Mouse (Mus musculus) left cerebral cortex, postnatal 25 days (tissue): Measurements from ENCODE around the gene Tmem163. TPM values are rescaled to one million over a fixed set of nuclear protein-coding genes. Genes with fewer than 3 reads are reported as not detected.

Experiments
- DNase-seq, 2 experiments: peaks; one replicate each; pipeline ENCODE4 v3.0.0; 2022; ENCODE audit warnings: low spot score in 2 of 2, mixed read lengths in 1 of 2
- intact Hi-C: fragments of 180-260 bp; cut with DNase I; formaldehyde crosslinking; loops from one replicate; pipeline ENCODE4 v1.15.1; 2025
- total RNA-seq, 2 experiments: library from RNA; stranded (reverse); gene quantifications; 2 replicates each; pipeline ENCODE4 v1.2.3; 2021

Gene Tmem163
- total RNA-seq, 2 experiments from 2014 or later, result 25.7 to 25.9 TPM

DNA sequence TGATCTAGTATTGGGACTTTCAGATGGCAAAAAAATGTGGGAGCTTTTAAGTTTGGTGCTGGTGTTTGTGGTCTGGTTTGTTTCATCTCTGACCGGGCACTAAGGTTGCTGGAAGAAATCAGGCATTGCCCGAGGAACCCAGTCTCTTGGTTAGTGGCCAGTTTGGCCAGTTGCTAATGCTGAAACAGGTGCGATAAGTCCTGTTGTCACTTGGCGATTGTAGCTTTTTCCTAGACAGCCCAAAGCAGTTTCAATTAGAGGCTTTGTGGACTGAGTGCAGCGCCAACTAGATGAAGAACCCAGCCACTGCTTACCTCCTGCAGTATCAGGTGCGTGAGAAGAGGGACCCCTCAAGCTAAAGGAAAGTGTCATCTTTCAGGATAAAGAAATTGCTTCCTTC, 226.0 kb downstream of the Tmem163 start:
- no peak for DNase-seq
- intact Hi-C loops, result no loop called here

DNA sequence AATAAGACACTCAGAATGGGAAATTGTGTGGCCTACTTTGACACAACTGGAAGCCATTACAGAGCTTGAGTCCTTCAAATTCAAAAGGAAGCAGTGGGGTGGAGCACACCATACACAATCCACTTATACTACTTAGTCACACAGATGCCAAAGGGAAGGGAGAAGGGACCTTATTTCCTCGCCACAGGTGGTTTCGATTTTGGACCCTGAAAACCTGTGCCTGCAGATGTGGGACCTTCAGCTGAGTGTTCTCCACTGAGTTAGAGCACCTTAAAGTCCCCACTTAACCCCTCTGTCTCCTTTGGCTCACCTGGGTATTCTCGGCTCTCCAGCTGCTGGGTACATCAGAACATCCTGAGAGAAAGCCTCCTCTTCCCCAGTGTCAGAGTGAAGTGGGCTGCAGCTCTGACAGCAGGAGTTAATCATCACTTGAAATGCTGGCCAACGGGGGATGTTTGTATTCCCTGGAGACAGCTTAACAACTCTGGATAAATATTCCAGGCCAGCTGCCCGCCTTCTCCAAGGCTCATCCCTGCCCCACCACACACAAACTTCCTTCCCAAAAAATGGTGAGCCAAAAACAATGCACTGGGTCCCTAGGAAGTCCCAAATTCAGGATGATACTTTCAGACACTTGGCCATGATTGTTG, 234.4 kb downstream of the Tmem163 start:
- DNase-seq, result no peak

DNA sequence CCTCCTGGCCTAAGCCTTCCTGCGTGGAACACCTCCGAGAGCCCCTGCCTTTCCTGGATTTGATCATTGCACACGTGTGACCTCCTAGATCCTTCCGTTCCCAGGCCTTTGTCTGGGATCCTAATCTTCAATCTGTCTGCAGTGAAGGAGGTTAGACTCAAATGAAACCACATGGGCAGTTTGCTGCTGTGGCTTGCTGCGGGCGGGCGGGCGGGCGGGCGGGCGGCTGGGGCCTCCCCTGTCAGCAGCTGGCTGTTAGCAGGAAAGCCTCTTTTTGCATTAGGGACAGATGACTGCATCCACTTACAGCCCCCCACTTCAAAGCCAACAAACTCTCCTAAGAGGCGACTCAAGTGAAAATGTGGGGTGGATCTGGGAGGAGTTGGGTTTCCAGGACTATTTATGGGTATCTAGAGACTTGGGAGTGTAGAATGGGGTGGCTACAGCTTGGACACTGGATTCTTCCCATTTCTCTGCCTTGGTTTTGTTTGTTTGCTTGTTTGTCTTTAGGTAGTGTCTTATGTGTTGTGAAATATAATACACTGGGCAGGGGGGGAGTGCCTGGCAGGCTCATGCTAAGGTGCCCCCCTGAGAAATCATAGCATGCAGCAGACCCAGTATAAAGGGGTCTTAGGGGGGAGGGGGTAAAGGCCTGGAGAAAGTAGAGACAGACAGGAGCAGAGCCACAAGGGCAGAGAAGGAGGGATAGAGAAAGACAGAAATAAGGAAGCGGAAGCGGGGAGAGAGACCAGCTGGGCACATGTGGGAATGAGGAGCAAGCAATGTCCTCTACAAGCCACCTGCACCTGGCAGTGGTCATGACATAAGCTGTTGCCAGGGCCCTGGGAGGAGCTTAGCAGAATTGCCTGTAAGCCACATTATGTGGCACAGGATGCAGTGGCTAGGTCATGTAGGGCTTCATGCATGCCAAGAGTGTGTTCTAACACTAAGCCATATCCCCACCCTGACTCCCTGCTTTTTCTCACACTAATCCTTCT, 236.2 kb downstream of the Tmem163 start:
- no peak for DNase-seq

More for the DNA sequence above, 234.4 kb downstream of the Tmem163 start:
- intact Hi-C loops, result no loop called here

DNA sequence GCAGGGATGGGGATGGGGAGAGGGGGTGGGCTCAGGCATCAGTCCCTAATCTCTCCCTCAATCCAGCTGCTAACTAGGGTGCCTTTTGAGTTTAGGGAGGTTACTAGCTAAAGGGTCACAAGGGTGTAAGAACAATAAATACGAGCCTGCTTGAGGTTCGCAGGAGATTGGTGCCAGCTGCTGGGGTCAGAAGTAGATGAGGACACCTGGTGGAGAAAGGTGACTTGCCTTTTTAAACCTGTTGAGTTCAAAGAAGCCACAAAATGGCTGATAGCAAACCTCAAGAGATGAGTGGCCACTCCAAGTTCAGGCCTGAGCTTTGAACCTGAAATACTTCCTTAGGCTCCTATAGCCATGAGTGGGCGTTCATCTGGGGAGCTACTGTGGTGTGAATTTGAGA, 237.6 kb downstream of the Tmem163 start:
- intact Hi-C loops, result no loop called here
- no peak for DNase-seq

More for the DNA sequence above, 236.2 kb downstream of the Tmem163 start:
- intact Hi-C loops, result no loop called here

DNA sequence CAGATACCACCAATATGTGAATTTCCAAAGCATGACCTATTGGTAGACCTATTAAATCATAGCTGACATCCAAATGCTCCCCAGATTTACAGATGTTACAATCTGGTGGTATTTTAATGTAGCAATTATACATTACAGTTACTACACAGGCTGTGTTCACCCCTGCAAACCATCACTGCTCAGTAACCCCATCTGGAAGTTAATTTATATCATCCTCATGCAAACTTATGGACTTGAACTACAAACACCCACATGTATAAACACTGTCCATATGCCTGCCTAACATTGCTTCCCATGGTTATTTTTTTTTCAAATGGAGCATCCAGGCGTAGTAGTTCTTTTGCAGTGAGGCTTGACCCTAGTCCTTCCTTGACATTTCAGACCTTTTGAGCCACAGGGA, 238.3 kb downstream of the Tmem163 start:
- intact Hi-C loops, result no loop called here
- peak in 1 of 2 experiments; percentile 33 for DNase-seq

DNA sequence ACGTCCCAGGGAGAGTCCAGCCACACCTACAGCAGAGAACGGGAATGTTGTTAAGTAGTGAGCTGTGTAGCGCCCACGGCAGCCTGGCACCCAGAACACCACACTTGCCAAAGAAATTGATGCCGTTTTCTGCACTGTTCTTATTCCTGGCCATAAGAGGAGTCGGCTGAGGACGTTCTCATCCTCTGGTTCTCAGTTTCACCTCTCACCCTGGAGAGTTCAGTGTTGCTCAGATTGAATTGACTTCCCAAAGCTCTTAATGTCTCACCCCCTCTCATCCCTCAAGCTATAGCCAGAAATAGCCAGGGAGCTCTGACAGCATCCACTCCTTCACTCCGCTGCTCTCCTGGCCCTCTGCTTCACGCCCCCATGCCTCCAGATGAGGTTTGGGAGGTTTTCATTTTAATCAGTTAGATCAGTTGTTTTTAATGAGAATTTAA, 239.9 kb downstream of the Tmem163 start:
- DNase-seq, result peak; percentile 38 to 84
- intact Hi-C loops, result no loop called here

DNA sequence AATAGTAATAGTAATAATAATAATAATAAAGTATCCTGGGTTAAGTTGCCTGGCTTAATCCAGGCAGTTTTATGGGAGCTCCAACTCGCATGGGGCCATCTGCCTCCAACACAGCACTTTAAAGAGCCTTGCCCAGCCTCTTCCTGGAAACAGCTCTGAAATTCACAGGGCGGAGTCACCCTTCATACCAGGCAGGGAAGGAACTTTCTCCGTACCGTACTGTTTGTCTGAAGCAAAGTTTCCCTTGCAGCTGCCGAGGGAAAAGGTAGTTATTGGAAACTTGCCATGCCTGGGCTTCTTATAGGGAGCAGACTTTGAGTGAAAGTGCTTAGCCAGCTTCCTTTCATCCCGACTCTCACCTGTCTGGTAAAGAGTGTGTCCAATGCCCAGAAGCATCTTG, 242.3 kb downstream of the Tmem163 start:
- intact Hi-C loops, result no loop called here
- DNase-seq, result no peak

Other genes starting within 250 kb of the Tmem163 start
- gene Acmsd, start 49.9 kb upstream of the Tmem163 start, total RNA-seq, result not detected
- 10 to 100 TPM; 61.3 to 68.8 TPM for gene Ccnt2, start 94.6 kb upstream of the Tmem163 start, total RNA-seq
- gene Map3k19, start 175.5 kb upstream of the Tmem163 start, total RNA-seq, result 1 to 10 TPM; 5.4 to 6.0 TPM
- 10 to 100 TPM; 76.4 to 76.5 TPM for gene Rab3gap1, start 189.2 kb upstream of the Tmem163 start, total RNA-seq